Mouse (Mus musculus) hindbrain, embryonic 12.5 days (tissue): ENCODE measurements around the gene Serpina3c. TPM values are rescaled to one million over a fixed set of nuclear protein-coding genes. Genes with fewer than 3 reads are reported as not detected.

Experiments
- ATAC-seq: fragments of 200-750 bp; cut with Nextera tagmentation; 2 replicates; pipeline ENCODE4 v1.8.0; 2017; ENCODE audit warnings: moderate TSS enrichment; ENCODE audit not compliant: low FRiP score
- H3K27ac ChIP-seq: fragments of 300-500 bp; sonication (generic); 2 replicates; pipeline ENCODE4 v1.5.1; 2016; ENCODE audit warnings: mild to moderate bottlenecking
- H3K27me3 ChIP-seq: fragments of 300-500 bp; sonication (generic); 2 replicates; pipeline ENCODE4 v1.6.1; 2016; ENCODE audit warnings: mild to moderate bottlenecking
- H3K36me3 ChIP-seq: fragments of 300-500 bp; sonication (generic); 2 replicates; pipeline ENCODE4 v1.6.1; 2016; ENCODE audit warnings: mild to moderate bottlenecking
- H3K4me1 ChIP-seq: fragments of 300-500 bp; sonication (generic); 2 replicates; pipeline ENCODE4 v1.6.1; 2016
- H3K4me2 ChIP-seq: fragments of 300-500 bp; sonication (generic); replicated peaks from 2 replicates; pipeline ENCODE4 v1.6.1; 2016; ENCODE audit warnings: mild to moderate bottlenecking
- H3K4me3 ChIP-seq: fragments of 300-500 bp; sonication (generic); 2 replicates; pipeline ENCODE4 v1.5.1; 2016; ENCODE audit warnings: mild to moderate bottlenecking
- H3K9ac ChIP-seq: fragments of 300-500 bp; sonication (generic); 2 replicates; pipeline ENCODE4 v1.6.1; 2016; ENCODE audit warnings: mild to moderate bottlenecking, moderate library complexity
- H3K9me3 ChIP-seq: fragments of 300-500 bp; sonication (generic); replicated peaks from 2 replicates; pipeline ENCODE4 v1.6.1; 2016; ENCODE audit warnings: mild to moderate bottlenecking
- WGBS: fragments of 180-500 bp; shearing (Covaris S2); methylation state at CpG from one replicate; pipeline ENCODE4 v1.1.7; 2016; 5-methylcytosine and 5-hydroxymethylcytosine counted together
- polyA plus RNA-seq: library from polyadenylated mRNA; unstranded; fragments of >200 nt; fragmentation: Nextera tagmentation; extraction: Ambion mirVana; gene quantifications from 2 replicates; pipeline ENCODE4 v1.2.1, GENCODE M21; 2016

The Serpina3c gene
- polyA plus RNA-seq = not detected in 2 replicates

DNA sequence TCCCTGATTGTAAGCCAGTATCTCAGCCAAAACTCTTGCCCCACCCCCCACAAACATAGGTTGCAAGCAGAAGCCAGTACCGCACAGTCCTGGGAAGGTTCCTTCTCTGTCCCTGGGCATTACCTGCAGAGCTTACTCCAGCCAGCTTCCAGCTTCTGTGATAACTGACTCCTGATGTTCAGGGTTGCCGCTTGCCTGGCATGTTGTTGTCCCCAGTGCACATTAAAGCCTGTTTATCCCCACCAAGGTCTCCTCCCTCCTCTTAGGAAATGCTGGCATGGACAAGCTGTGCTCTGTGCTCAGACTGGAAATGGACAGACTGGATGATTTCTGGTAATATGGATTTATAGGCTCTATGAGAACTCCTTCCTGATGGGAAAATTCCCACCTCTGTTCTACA, at the start of gene Serpina3c:
Gene Serpina3c, minus strand, starts transcription at position 215 of the 400 bp plus-strand sequence.
- no peak for ATAC-seq
- 93% methylated on average over 2 of the region's 2 CpGs for WGBS
- no peak within 1 kb of the TSS for H3K4me3 ChIP-seq

DNA sequence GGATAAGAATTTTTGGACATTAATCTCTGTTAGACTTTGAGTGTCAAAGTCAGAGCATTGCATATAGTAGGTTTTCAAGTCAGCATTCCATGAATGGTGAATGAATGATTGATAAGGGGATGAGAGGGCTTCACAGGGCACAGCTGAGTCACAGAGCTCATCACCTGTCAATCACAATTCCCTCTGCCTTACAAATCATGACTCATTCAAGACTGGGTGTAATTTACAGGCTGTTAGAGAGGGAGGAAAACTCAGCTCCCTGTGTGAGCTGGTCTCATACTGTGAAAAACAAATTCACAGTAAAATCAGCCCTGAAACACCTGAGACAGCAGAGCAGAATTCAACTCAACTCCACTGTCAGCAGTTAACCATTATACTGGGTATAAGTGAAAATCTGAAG, 37.2 kb upstream of the Serpina3c start:
- H3K9ac ChIP-seq = no peak overlapping the region
- no peak for ATAC-seq
- no peak overlapping the region for H3K27ac ChIP-seq
- no peak overlapping the region for H3K4me3 ChIP-seq
- no peaks in the 10 kb centered on the region for H3K4me1 ChIP-seq
- H3K9me3 ChIP-seq = no peaks in the 10 kb centered on the region
- no peaks in the 10 kb centered on the region for H3K36me3 ChIP-seq
- H3K27me3 ChIP-seq = no peaks in the 10 kb centered on the region
- no peak overlapping the region for H3K4me2 ChIP-seq

More for the DNA sequence above, at the start of gene Serpina3c:
- H3K9ac ChIP-seq = no peak within 1 kb of the TSS
- H3K4me2 ChIP-seq = no peak within 1 kb of the TSS
- no peaks in the 10 kb centered on the region for H3K9me3 ChIP-seq
- no peaks in the 10 kb centered on the region for H3K4me1 ChIP-seq
- H3K27me3 ChIP-seq = no peaks in the 10 kb centered on the region
- H3K36me3 ChIP-seq = no peaks in the 10 kb centered on the region
- H3K27ac ChIP-seq = no peak within 1 kb of the TSS

GRCm38 (mm10) chr12:104189246-104189645, 35.6 kb upstream of the Serpina3c start:
- H3K4me3 ChIP-seq = no peak overlapping the region
- no peaks in the 10 kb centered on the region for H3K27me3 ChIP-seq
- H3K27ac ChIP-seq = no peak overlapping the region
- H3K9me3 ChIP-seq = no peaks in the 10 kb centered on the region
- no peaks in the 10 kb centered on the region for H3K4me1 ChIP-seq
- H3K4me2 ChIP-seq = no peak overlapping the region
- no peak for ATAC-seq
- H3K36me3 ChIP-seq = no peaks in the 10 kb centered on the region
- WGBS = 85% methylated on average over 2 of the region's 2 CpGs
- H3K9ac ChIP-seq = no peak overlapping the region

DNA sequence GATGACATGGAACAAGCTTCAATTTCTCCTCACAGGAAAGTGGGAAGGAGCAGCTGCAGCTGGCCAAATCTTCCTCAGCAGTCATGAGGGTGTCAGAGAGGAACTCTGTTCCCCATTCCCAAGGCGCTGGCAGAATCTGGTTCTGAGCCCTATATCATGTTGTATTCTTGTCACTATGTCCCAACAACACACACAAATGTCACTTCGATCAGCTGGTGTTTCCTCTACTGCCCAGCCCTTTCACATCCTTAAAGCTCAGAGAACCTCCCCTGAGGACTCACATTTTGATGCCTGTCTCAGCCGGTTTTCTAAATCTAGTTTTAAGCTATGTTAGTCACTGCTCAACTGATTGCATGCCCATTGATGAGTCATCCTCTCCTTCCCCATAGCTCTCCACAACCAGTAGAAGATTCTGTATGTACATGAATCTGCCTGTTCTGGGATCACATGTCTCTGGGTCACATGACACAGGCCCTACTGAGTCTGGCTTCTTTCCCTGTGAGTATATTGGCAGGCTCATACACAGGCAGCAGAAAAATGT, 32.4 kb upstream of the Serpina3c start:
- H3K36me3 ChIP-seq = no peaks in the 10 kb centered on the region
- no peak overlapping the region for H3K9ac ChIP-seq
- no peak overlapping the region for H3K4me2 ChIP-seq
- no peaks in the 10 kb centered on the region for H3K4me1 ChIP-seq
- no peak for ATAC-seq
- no peak overlapping the region for H3K4me3 ChIP-seq
- no peaks in the 10 kb centered on the region for H3K27me3 ChIP-seq
- H3K9me3 ChIP-seq = no peaks in the 10 kb centered on the region
- no peak overlapping the region for H3K27ac ChIP-seq
- 87% methylated on average over 3 of the region's 3 CpGs for WGBS

- Histone ChIP-seq H3K27me3 (no peaks in the 10 kb centered on the region), H3K9me3 (no peaks in the 10 kb centered on the region), H3K4me3 (no peak overlapping the region), H3K36me3 (no peaks in the 10 kb centered on the region), H3K4me1 (no peaks in the 10 kb centered on the region), H3K27ac (no peak overlapping the region), H3K9ac (no peak overlapping the region), H3K4me2 (no peak overlapping the region)
- 84% methylated on average over 4 of the region's 4 CpGs for WGBS
- ATAC-seq = no peak
Measured at GRCm38 (mm10) chr12:104185046-104185445, 31.4 kb upstream of the Serpina3c start.

- WGBS = 89% methylated on average over 2 of the region's 2 CpGs
- Histone ChIP-seq H3K4me3 (no peak overlapping the region), H3K9ac (no peak overlapping the region), H3K4me1 (no peaks in the 10 kb centered on the region), H3K4me2 (no peak overlapping the region), H3K27me3 (no peaks in the 10 kb centered on the region), H3K9me3 (no peaks in the 10 kb centered on the region), H3K36me3 (no peaks in the 10 kb centered on the region), H3K27ac (no peak overlapping the region)
- ATAC-seq = no peak
Measured at GRCm38 (mm10) chr12:104178987-104179386, 25.3 kb upstream of the Serpina3c start.

GRCm38 (mm10) chr12:104178577-104178976, 24.9 kb upstream of the Serpina3c start:
- no peak overlapping the region for H3K9ac ChIP-seq
- no peak overlapping the region for H3K4me3 ChIP-seq
- H3K4me1 ChIP-seq = no peaks in the 10 kb centered on the region
- no peaks in the 10 kb centered on the region for H3K36me3 ChIP-seq
- no peak overlapping the region for H3K4me2 ChIP-seq
- H3K27ac ChIP-seq = no peak overlapping the region
- ATAC-seq = no peak
- H3K9me3 ChIP-seq = no peaks in the 10 kb centered on the region
- H3K27me3 ChIP-seq = no peaks in the 10 kb centered on the region

DNA sequence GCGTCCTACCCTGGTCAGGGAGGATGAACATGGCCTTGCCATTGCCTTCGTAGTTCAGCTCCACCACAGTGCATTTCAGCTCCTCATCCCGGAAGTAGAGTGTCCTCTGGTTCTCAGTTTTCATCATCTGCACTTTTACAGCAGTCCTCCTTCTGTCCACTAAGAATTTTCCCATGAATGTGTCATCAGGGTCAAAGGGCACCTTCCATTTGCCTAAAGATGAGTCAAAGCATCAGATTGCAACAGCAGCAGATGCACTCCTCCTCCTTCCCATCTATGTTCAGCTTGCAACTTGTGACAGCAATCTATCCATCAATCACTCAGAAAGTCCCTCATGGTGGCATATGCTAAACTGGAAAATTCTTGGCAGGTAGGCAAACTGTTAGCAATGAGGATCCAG, 22.0 kb upstream of the Serpina3c start:
- Histone ChIP-seq H3K27me3 (no peaks in the 10 kb centered on the region), H3K4me1 (no peaks in the 10 kb centered on the region), H3K4me2 (no peak overlapping the region), H3K9me3 (no peaks in the 10 kb centered on the region), H3K9ac (no peak overlapping the region), H3K4me3 (no peak overlapping the region), H3K27ac (no peak overlapping the region), H3K36me3 (no peaks in the 10 kb centered on the region)
- 76% methylated on average over 3 of the region's 3 CpGs for WGBS
- ATAC-seq = no peak

DNA sequence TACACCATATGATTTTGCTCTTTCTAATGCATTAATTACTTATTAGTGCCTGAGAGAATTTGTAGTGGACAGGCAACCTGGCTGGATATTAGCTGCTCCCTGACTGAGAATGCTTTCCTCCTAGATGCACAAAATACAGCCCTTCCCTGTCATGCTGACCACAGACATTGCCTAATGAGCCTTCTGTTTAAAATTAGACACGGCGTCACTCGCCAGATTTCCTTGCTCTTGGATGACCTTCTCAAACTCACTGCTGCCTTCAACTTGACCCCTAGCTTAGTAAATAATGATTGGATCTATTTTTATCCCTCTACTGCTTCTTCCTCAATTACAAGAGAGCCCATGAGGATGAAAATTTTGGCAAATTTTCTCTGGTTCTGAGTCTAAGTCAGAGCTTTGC, 21.1 kb upstream of the Serpina3c start:
- Histone ChIP-seq H3K9me3 (no peaks in the 10 kb centered on the region), H3K4me3 (no peak overlapping the region), H3K27ac (no peak overlapping the region), H3K9ac (no peak overlapping the region), H3K27me3 (no peaks in the 10 kb centered on the region), H3K4me2 (no peak overlapping the region), H3K4me1 (no peaks in the 10 kb centered on the region), H3K36me3 (no peaks in the 10 kb centered on the region)
- 89% methylated on average over 3 of the region's 3 CpGs for WGBS
- no peak for ATAC-seq

- ATAC-seq = no peak
- 82% methylated on average over 3 of the region's 3 CpGs for WGBS
- no peaks in the 10 kb centered on the region for H3K27me3 ChIP-seq
Measured at GRCm38 (mm10) chr12:104153041-104153645, 527 bp downstream of the Serpina3c start.

DNA sequence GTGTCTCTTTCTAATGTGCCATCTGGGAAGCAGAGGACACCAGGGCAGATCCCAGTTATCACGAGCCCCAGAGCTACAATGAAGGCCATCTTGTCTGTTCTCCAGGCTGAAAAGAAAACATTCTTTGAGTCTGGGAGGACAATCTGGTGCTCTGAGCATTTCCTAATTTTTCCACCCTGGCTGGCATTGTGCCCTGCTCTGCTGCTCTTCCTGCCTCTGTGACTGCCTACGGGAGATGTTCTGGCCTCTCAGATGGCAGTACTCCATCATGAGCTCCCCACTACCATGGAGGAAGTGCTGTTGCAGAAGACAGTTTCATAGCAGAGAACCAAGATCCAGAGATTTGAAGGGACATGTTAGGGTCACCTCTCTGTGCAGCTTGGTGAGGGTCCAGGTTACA, 1.7 kb downstream of the Serpina3c start:
- no peaks in the 10 kb centered on the region for H3K9me3 ChIP-seq
- no peaks in the 10 kb centered on the region for H3K27me3 ChIP-seq
- H3K4me1 ChIP-seq = no peaks in the 10 kb centered on the region
- no peaks in the 10 kb centered on the region for H3K36me3 ChIP-seq
- WGBS = 84% methylated on average over 2 of the region's 2 CpGs
- H3K4me3 ChIP-seq = no peak overlapping the region
- H3K4me2 ChIP-seq = no peak overlapping the region
- no peak overlapping the region for H3K9ac ChIP-seq
- no peak for ATAC-seq
- H3K27ac ChIP-seq = no peak overlapping the region

More at GRCm38 (mm10) chr12:104153041-104153645, 527 bp downstream of the Serpina3c start:
- Histone ChIP-seq H3K9ac (no peak overlapping the region), H3K9me3 (no peaks in the 10 kb centered on the region), H3K36me3 (no peaks in the 10 kb centered on the region), H3K27ac (no peak overlapping the region), H3K4me1 (no peaks in the 10 kb centered on the region), H3K4me2 (no peak overlapping the region), H3K4me3 (no peak overlapping the region)

DNA sequence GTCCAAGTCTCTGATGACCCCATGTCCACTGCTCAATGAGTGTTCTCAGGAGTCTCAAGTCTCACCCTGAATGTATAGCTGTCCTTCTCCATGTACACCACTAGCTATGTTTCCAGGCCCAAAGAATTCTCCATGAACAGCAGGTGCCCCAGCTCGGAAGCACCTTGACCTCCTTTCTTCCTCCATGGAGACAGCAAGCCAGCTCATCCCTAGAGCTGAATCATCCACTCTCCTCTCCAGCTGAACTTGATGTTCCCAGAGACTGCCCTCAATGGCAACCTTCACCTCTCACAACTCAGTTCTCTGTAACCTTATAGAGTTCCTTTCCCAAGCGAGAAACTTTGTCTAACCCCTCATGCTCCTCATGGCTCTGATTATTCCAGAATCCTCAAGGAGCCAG, 8.1 kb downstream of the Serpina3c start:
- H3K27ac ChIP-seq = no peak overlapping the region
- WGBS = 80% methylated on average over 2 of the region's 2 CpGs
- H3K9ac ChIP-seq = no peak overlapping the region
- no peak for ATAC-seq
- no peak overlapping the region for H3K4me3 ChIP-seq
- no peak overlapping the region for H3K4me2 ChIP-seq
- H3K27me3 ChIP-seq = no peaks in the 10 kb centered on the region
- H3K9me3 ChIP-seq = no peaks in the 10 kb centered on the region
- H3K36me3 ChIP-seq = no peaks in the 10 kb centered on the region
- H3K4me1 ChIP-seq = no peaks in the 10 kb centered on the region

DNA sequence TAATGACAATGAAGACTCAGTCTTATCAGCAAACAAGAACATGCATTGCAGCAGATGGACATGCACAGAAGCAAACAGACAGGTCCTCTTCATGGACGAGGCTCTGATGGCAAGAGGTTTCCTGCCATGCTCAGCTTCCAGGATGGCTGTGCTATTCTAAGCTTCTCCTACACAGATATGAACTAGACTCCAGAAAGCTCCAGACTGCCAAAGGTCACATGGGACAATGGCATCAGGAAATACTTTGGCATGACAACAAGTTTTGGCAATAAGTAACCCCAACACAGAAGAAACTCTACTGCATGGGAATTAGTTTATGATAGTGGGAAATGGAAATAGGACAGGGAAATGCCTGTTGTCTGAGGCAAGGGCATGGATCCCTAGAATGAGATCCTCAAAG, 10.4 kb downstream of the Serpina3c start:
- no peak for ATAC-seq
- no peaks in the 10 kb centered on the region for H3K36me3 ChIP-seq
- 77% methylated on average over 1 of the region's 1 CpGs for WGBS

More for the DNA sequence above, 10.4 kb downstream of the Serpina3c start:
- H3K27me3 ChIP-seq = no peaks in the 10 kb centered on the region
- H3K4me3 ChIP-seq = no peak overlapping the region
- no peaks in the 10 kb centered on the region for H3K9me3 ChIP-seq
- H3K4me2 ChIP-seq = no peak overlapping the region
- H3K9ac ChIP-seq = no peak overlapping the region
- H3K4me1 ChIP-seq = no peaks in the 10 kb centered on the region
- no peak overlapping the region for H3K27ac ChIP-seq
